Mouse (Mus musculus) c-Kit-positive CD71-positive TER-119-positive erythroid progenitor cells, embryonic 14.5 days (primary cell): ENCODE measurements around the gene Kcnip1.

Experiments used
- DNase-seq: peaks from one replicate; pipeline ENCODE4 v3.0.0-alpha.2; 2013; ENCODE audit warnings: low spot score

Gene Kcnip1

DNA sequence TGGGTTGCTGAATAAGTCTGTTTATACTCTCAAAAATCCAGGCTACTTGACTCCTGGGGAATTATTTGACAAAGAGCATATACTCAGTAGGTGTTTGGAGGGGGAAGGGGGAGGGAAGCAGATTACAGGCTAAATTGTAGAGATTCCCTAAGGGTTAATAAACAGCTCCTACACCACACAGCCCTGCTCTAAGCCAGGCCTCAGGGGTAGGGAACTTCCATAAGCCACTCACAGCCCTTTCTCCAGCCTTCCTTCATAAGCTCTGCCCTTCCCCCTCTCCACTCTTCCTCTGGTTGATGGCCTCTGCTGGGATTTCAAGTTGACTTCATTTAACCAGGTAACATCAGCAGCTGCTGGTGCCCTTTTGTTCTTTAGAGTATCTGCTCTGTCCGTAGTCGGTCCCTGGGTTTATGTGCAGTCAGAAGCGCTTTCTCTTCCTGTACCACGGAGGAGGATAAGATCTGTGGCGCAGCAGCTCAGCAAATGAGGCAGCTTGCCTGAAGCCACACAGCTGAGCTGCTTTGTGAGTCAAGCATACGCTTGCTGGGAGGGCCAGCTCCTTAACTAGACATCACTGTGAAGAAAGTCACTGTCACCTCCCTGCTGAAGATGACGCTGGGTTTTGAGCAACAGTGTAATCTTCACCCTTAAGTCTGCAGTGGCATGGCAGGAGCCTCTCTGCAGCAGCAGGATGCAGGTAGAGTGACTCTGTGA lies 54.2 kb downstream of the Kcnip1 start:
- no peak for DNase-seq

DNA sequence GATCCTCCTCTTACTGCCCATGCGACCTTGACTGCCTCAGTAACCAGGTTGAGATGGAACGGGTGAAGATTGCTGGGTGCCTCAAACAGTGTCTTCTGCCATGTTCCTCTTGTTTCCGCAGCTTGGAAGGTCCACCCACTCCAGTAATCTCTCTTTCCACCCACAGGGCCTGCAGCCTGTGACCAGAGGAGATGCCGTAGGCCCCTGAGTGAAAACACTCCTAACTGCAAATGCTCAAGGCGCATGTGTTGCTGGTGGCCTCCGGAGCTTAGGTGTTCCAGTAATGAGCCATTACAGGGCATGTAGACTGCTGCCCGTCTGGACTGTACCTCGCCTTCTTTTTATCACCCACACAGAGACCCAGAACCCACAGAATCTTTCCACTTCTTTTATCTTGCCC lies 55.3 kb downstream of the Kcnip1 start:
- DNase-seq, result no peak

- no peak for DNase-seq
These were observed 58.7 kb downstream of the Kcnip1 start for GRCm38 (mm10) chr11:33934286-33934685.

DNA sequence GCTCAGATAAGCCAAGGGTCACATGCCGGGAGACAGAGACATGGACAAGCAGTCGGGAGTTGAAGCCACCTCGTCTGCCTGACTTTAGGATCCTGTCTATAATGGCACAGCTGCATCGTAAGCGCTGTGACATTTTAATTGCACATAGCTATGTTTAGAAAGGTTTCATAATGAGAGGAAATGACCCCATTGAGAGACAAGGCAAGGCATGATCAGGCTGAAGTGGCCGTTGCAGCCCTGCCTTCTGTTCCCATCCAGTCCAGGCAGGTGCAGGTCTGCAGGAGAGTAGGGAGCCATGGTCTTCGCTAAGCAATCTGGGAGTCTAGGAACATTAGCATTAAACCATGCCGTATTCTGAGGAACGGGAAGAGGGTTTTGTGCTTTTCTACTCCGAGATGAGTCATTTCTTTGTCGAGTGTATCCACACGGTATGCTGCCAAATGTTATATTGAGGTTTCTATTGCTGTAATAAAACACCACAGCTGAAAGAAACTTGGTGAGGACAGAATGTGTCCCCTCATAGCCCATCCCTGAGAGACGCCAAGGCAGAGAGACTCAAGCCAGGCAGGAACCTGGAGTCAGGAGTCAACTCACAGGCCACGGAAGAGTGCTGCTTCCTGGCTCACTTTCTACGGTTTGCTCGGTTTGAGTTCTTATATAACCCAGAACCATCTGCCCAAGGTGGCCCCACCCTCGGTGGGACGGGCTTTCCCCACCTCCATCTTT lies 60.4 kb downstream of the Kcnip1 start:
- no peak for DNase-seq

DNA sequence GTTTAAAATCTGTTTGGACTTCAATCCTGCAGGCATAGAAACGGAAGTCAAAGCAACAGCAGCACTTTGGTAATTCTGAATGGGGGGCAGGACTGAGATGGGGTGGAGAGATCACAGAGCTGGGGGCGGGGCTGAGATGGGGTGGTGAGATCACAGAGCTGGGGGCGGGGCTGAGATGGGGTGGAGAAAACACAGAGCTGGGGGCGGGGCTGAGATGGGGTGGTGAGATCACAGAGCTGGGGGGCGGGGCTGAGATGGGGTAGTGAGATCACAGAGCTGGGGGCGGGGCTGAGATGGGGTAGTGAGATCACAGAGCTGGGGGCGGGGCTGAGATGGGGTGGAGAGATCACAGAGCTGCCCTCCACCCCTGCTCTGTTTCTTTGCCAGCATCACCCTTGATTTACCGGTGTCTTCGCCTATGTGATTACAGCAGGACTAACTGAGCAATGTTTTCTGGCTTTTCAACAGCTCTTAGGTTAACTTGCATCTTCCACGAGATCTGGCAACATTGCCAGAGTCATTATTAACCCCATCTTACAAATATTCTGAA lies 61.0 kb downstream of the Kcnip1 start:
- no peak for DNase-seq

GRCm38 (mm10) chr11:33929412-33929811 lies 63.5 kb downstream of the Kcnip1 start:
- no peak for DNase-seq

DNA sequence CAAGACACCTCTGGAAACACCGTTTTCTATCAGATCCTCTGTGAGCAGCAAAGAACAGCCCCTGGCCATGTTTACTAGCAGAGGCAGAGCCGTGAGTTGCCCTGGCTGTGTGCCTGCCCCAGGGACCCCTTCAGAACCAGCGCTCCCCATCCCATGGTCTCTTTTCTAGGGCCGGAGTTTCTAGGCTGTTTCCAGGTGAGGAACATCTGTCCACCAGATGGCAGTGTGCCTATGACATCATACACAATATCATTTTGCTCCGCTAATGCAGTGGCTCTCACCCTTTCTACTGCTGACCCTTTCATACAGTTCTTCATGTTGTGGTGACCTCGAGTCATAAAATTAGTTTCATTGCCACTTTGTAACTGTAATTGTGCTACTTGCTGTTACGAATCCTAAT lies 64.3 kb downstream of the Kcnip1 start:
- DNase-seq, result no peak

- no peak for DNase-seq
These were observed 65.1 kb downstream of the Kcnip1 start for GRCm38 (mm10) chr11:33927836-33928235.

DNA sequence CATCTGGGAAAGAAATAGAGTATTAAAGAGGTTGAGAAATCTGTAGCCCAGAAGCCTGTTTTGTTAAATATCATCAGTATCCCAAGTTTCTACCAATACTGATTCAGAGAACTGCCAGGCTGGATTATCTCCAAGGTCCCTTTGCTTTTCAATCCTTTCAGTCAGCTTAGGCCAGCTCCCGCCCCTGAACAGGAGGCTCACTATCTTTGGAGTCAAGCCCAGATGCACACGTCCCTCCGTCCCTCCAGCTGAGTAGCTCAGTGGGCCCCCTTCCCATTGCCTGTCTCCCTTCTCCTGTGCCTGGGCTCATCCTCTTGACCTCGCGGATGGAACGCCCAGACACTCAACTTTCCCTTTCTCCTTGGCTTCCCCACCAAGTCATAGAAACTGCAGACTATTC lies 65.6 kb downstream of the Kcnip1 start:
- DNase-seq, result no peak

- no peak for DNase-seq
These were observed 66.4 kb downstream of the Kcnip1 start for GRCm38 (mm10) chr11:33926551-33926950.

DNA sequence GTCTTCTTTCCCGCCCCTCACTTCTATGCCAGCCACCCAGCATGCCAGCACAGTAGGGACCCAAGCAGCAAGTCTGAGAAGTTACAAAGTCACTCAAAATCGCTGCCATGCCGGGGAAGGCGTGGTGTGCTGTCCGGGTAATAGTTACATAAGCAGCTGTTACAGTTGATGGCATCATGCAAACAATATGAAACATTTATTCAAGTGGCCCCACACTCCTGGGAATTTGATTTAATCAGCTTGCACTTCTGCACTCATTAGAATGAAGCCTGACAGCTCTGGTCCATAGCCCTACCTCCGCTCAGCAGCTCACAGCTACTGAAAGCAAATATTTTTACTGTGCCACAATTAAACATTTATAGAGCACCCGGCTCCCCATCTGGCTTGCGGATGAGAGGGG lies 67.2 kb downstream of the Kcnip1 start:
- no peak for DNase-seq

DNA sequence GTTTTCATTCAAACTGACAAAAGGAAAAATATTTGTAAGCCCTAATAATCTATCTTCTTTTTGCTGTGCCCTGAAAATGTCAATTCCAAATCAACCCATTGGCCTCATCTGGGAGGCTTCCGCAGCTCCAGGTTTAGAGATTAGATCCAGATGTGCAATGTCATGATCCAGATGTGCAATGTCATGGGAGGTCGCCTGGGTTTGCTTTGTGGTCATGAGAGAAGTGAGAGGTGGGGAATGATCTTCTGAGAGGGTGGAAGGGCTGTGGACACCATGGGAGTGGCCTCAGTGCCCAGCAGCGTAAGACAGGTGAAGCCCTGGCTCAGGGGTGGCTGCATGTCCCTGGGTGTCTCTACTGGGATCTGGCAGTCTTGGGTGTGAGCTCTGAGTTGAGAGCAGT lies 69.9 kb downstream of the Kcnip1 start:
- no peak for DNase-seq

DNA sequence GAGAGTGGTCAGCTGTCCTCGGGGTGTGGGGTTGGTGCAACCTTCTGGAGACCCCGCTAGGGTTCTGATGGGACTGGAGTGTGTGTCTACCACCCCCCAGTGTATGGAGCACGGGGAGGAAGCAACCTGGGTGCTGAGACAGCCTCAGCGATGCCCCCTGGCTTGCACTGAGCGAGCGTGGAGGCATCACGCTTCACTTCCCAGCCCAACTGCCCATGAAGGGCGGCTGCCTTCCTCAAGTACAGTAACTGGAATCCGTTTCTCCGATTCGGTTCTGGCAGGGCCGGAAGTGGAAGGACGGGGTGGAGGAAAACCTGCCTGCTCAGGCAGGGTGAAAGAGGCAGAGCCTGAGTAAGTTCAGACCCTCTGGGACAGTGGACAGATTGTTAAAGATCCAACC lies 71.5 kb downstream of the Kcnip1 start:
- DNase-seq, result no peak

- no peak for DNase-seq
These were observed 73.1 kb downstream of the Kcnip1 start for GRCm38 (mm10) chr11:33919826-33920225.

DNA sequence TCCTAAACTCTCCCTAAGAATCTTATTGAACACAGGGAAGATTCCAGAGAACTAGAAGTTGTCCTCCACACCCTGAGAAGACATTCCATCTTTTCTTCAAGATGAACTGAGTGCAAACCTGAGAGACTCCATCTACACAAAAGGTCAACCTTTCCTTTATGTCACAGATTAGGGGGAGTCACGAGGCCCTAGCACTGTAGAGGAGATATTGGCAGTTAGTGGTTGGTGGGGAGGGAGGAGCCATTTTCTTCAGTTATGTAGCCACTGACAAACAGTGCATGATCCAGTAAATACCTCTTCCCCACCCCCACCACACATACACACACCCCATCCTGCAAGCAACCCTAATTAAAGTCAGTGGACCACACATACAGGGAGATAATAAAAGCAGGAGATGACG lies 74.5 kb downstream of the Kcnip1 start:
- no peak for DNase-seq

DNA sequence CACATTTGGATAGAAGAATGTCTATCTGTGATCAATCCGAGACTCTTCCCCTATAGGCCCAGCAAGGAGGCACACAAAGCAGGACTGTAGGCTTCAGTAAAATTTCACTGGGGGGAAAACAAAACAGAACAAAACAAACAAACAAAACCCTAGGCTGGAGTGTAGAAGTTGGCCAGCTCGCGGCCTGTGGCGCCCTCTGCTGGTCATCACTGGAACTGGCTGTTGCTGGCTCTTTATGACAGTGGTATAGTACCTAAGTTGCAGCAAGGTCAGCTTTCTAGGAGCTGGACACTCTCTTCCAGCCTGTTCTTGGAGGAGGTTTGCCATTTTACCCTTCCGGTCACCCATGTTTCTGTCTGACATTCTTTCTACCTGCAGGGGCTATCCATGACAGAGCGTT lies 75.4 kb downstream of the Kcnip1 start:
- peak; percentile 28 for DNase-seq

DNA sequence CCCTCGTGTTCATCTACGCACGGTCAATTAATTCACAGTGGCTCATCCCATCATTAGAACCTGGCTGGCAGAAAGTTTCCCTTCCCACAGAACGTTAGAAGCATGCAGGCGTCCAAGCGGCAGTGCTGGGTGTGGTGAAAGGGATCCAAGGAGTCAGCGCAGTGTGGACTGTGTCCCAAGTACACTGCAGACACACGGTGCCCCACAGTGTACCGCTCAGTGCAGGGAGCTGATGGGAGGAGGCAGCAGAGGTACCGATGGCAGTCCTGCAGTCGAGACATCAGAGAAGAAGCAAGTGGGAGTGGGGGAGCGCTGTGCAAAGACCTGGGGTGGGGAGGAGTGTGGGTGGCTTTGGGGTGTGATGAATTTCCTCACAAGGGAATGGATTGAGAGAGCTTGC lies 78.7 kb downstream of the Kcnip1 start:
- no peak for DNase-seq

- no peak for DNase-seq
These were observed 79.9 kb downstream of the Kcnip1 start for GRCm38 (mm10) chr11:33913061-33913460.

DNA sequence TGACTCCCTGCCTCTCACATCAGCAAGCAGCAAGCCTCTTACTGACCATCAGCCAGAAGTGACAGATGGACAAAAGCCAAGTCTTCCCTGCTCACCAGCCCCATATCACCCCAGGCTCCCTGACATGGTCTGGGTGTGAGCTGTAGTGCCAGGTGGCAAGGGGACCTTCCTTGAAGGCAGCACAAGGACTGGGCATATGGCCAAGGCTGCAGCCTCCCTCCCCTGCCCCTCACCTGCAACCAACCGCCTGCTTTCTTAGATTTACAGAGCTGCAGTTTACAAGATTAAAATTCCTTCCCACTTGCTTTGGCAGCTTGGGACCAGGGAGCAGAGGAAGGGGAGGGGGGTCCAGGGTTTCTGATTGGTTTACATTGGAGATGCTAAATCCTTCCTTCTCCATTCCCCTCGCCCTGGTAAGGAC lies 80.8 kb downstream of the Kcnip1 start:
- no peak for DNase-seq

DNA sequence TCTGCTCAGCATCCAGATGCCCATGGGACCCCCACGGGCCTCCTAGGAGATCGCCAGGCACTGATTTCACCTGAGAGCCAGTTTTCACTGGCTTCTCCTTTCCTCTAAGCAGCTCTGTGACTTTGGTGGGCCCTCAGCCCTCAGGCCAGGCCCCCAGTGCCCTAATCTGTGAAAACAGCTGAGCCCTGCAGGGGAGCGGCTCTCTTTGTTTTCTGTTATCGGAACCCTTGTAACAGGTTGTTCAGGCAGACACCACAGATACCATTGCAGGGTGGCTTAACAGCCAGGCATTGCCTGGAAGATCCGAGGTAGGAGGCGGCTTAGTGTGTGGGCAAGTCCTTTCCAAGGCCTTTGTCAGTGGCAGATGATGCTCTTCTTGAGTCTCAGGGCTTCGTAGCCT lies 82.0 kb downstream of the Kcnip1 start:
- peak; percentile 18 for DNase-seq

DNA sequence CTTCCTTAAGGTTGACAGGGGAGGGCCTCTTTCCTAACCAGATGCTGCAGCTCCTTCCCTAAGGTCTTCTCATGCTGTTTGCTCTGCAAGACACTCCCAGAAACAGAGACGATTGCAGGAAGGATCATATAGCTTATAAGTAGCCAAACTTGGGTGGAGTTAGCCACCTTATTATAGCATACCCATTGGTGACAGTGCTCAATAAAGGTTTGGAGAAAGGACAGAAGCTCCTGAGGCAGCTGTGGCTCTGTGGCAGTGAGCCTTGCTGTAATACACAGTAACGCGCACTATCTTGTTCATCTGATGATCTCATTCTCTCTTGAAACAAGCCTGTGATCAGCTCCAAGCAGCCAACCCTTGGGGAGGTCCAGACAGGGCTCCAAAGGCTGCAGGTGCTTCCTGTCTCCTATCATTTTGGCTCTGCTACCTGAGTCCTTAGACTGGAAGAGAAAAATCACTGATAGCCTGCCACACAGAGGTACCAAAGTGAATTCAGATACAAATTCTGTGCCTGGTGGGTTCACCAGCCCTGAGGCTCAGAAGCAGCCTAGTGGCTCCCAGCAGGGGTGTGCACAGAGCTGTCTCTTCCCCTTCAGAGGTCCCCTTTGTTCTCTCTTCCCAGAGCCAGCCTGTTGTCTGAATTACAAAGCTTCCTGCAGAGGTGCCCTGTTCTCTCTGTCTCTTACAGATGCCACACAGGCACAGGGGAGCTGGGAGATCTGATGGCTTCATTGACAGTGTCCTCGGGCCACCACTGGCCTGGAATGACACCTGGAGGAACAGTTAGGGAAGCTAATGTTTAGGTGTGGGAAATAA lies 84.4 kb downstream of the Kcnip1 start:
- no peak for DNase-seq

GRCm38 (mm10) chr11:33903494-33903893 lies 89.5 kb downstream of the Kcnip1 start:
- no peak for DNase-seq

GRCm38 (mm10) chr11:33902377-33902776 lies 90.6 kb downstream of the Kcnip1 start:
- no peak for DNase-seq
